Mouse (Mus musculus): ENCODE data around the gene Ubtf. TPM values are rescaled to one million over a fixed set of nuclear protein-coding genes. Genes with fewer than 3 reads are reported as not detected.

Gene Ubtf
- polyA plus RNA-seq, 1 experiment from 2014 or later = 50.9 TPM

GRCm38 (mm10) chr11:102333061-102333460, 13.5 kb upstream of the Ubtf start:
- Histone ChIP-seq H3K9me3 (replicated peaks) (no peaks in the 10 kb centered on the region), H3K4me3 (replicated peaks) (no peak overlapping the region), H3K4me1 (replicated peaks) (no peaks in the 10 kb centered on the region), H3K27me3 (peaks cover 52% of the 10 kb centered on the region), H3K9ac (no peak overlapping the region), H3K4me2 (no peak overlapping the region), H3K27ac (replicated peaks) (no peak overlapping the region), H3K36me3 (replicated peaks) (no peaks in the 10 kb centered on the region)
- ATAC-seq (ENCODE audit: insufficient read depth) = no peak

- Histone ChIP-seq H3K9me3 (replicated peaks) (no peaks in the 10 kb centered on the region), H3K4me1 (replicated peaks) (no peaks in the 10 kb centered on the region), H3K9ac (no peak overlapping the region), H3K4me3 (replicated peaks) (no peak overlapping the region), H3K27ac (replicated peaks) (no peak overlapping the region), H3K36me3 (replicated peaks) (no peaks in the 10 kb centered on the region), H3K4me2 (no peak overlapping the region), H3K27me3 (peaks cover 50% of the 10 kb centered on the region)
- 43% methylated on average over 4 of the region's 4 CpGs for WGBS (ENCODE audit: insufficient replicate concordance)
- no peak for ATAC-seq (ENCODE audit: insufficient read depth)
These were observed 12.3 kb upstream of the Ubtf start for GRCm38 (mm10) chr11:102331806-102332205.

- peaks cover 51% of the 10 kb centered on the region for H3K27me3 ChIP-seq
- WGBS (ENCODE audit: insufficient replicate concordance) = 56% methylated on average over 3 of the region's 3 CpGs
- H3K27ac ChIP-seq (replicated peaks) = no peak overlapping the region
- ATAC-seq (ENCODE audit: insufficient read depth) = no peak
- no peaks in the 10 kb centered on the region for H3K9me3 ChIP-seq (replicated peaks)
- no peak overlapping the region for H3K9ac ChIP-seq
- H3K36me3 ChIP-seq (replicated peaks) = no peaks in the 10 kb centered on the region
- H3K4me2 ChIP-seq = no peak overlapping the region
- no peaks in the 10 kb centered on the region for H3K4me1 ChIP-seq (replicated peaks)
- no peak overlapping the region for H3K4me3 ChIP-seq (replicated peaks)
These were observed 10.5 kb upstream of the Ubtf start for GRCm38 (mm10) chr11:102330039-102330438.

GRCm38 (mm10) chr11:102329518-102329917, 10.0 kb upstream of the Ubtf start:
- no peak for ATAC-seq (ENCODE audit: insufficient read depth)
- Histone ChIP-seq H3K4me2 (no peak overlapping the region), H3K27ac (replicated peaks) (no peak overlapping the region), H3K9ac (no peak overlapping the region), H3K36me3 (replicated peaks) (no peaks in the 10 kb centered on the region), H3K4me3 (replicated peaks) (no peak overlapping the region), H3K27me3 (peaks cover 51% of the 10 kb centered on the region), H3K4me1 (replicated peaks) (no peaks in the 10 kb centered on the region), H3K9me3 (replicated peaks) (no peaks in the 10 kb centered on the region)

GRCm38 (mm10) chr11:102327839-102328238, 8.3 kb upstream of the Ubtf start:
- 60% methylated on average over 7 of the region's 7 CpGs for WGBS (ENCODE audit: insufficient replicate concordance)
- no peak overlapping the region for H3K27ac ChIP-seq (replicated peaks)
- H3K9me3 ChIP-seq (replicated peaks) = no peaks in the 10 kb centered on the region
- H3K36me3 ChIP-seq (replicated peaks) = no peaks in the 10 kb centered on the region
- no peak overlapping the region for H3K4me2 ChIP-seq
- no peak for ATAC-seq (ENCODE audit: insufficient read depth)
- H3K4me3 ChIP-seq (replicated peaks) = no peak overlapping the region
- no peaks in the 10 kb centered on the region for H3K4me1 ChIP-seq (replicated peaks)
- no peak overlapping the region for H3K9ac ChIP-seq
- H3K27me3 ChIP-seq = peaks cover 65% of the 10 kb centered on the region

- Histone ChIP-seq H3K9ac (no peak overlapping the region), H3K27ac (replicated peaks) (no peak overlapping the region), H3K4me2 (no peak overlapping the region), H3K9me3 (replicated peaks) (no peaks in the 10 kb centered on the region), H3K36me3 (replicated peaks) (no peaks in the 10 kb centered on the region), H3K4me1 (replicated peaks) (no peaks in the 10 kb centered on the region), H3K27me3 (peaks cover 67% of the 10 kb centered on the region), H3K4me3 (replicated peaks) (no peak overlapping the region)
- no peak for ATAC-seq (ENCODE audit: insufficient read depth)
- WGBS (ENCODE audit: insufficient replicate concordance) = 53% methylated on average over 5 of the region's 5 CpGs
These were observed 7.7 kb upstream of the Ubtf start for GRCm38 (mm10) chr11:102327250-102327649.

GRCm38 (mm10) chr11:102323516-102323915, 4.0 kb upstream of the Ubtf start:
- peaks cover 19% of the 10 kb centered on the region for H3K4me1 ChIP-seq (replicated peaks)
- H3K36me3 ChIP-seq (replicated peaks) = no peaks in the 10 kb centered on the region
- WGBS (ENCODE audit: insufficient replicate concordance) = 60% methylated on average over 1 of the region's 1 CpGs
- H3K4me2 ChIP-seq = no peak overlapping the region
- ATAC-seq (ENCODE audit: insufficient read depth) = no peak
- no peaks in the 10 kb centered on the region for H3K9me3 ChIP-seq (replicated peaks)
- no peak overlapping the region for H3K4me3 ChIP-seq (replicated peaks)
- H3K27ac ChIP-seq (replicated peaks) = no peak overlapping the region
- no peak overlapping the region for H3K9ac ChIP-seq
- peaks cover 58% of the 10 kb centered on the region for H3K27me3 ChIP-seq

- H3K9ac ChIP-seq = no peak overlapping the region
These were observed 2.4 kb upstream of the Ubtf start for GRCm38 (mm10) chr11:102321931-102322330.

GRCm38 (mm10) chr11:102320686-102321005, 1.1 kb upstream of the Ubtf start:
- WGBS (ENCODE audit: insufficient replicate concordance) = 39% methylated on average over 10 of the region's 10 CpGs
- Histone ChIP-seq H3K9me3 (replicated peaks) (no peaks in the 10 kb centered on the region), H3K27me3 (peaks cover 34% of the 10 kb centered on the region), H3K4me1 (replicated peaks) (peaks cover 28% of the 10 kb centered on the region), H3K27ac (replicated peaks) (peak overlapping the region; percentile 97), H3K4me3 (replicated peaks) (peak overlapping the region; percentile 99), H3K9ac (peak overlapping the region; percentile 100), H3K36me3 (replicated peaks) (peaks cover 3% of the 10 kb centered on the region), H3K4me2 (peak overlapping the region; percentile 99)
- no peak for ATAC-seq (ENCODE audit: insufficient read depth)

More at GRCm38 (mm10) chr11:102321931-102322330, 2.4 kb upstream of the Ubtf start:
- no peak overlapping the region for H3K4me2 ChIP-seq
- no peak overlapping the region for H3K27ac ChIP-seq (replicated peaks)
- H3K4me3 ChIP-seq (replicated peaks) = no peak overlapping the region
- H3K27me3 ChIP-seq = peaks cover 46% of the 10 kb centered on the region
- H3K36me3 ChIP-seq (replicated peaks) = no peaks in the 10 kb centered on the region
- H3K9me3 ChIP-seq (replicated peaks) = no peaks in the 10 kb centered on the region
- ATAC-seq (ENCODE audit: insufficient read depth) = no peak
- H3K4me1 ChIP-seq (replicated peaks) = peaks cover 19% of the 10 kb centered on the region
- WGBS (ENCODE audit: insufficient replicate concordance) = 69% methylated on average over 6 of the region's 6 CpGs

- H3K36me3 ChIP-seq (replicated peaks) = peaks cover 8% of the 10 kb centered on the region
- no peak for ATAC-seq (ENCODE audit: insufficient read depth)
- peaks cover 34% of the 10 kb centered on the region for H3K27me3 ChIP-seq
- peak overlapping the region; percentile 100 for H3K9ac ChIP-seq
- H3K27ac ChIP-seq (replicated peaks) = peak overlapping the region; percentile 97
- H3K4me3 ChIP-seq (replicated peaks) = peak overlapping the region; percentile 99
- peaks cover 33% of the 10 kb centered on the region for H3K4me1 ChIP-seq (replicated peaks)
- peak overlapping the region; percentile 99 for H3K4me2 ChIP-seq
- 1% methylated on average over 38 of the region's 38 CpGs for WGBS (ENCODE audit: insufficient replicate concordance)
- no peaks in the 10 kb centered on the region for H3K9me3 ChIP-seq (replicated peaks)
These were observed 571 bp upstream of the Ubtf start for GRCm38 (mm10) chr11:102319941-102320685.

GRCm38 (mm10) chr11:102318576-102319409, 749 bp downstream of the Ubtf start:
- peaks cover 22% of the 10 kb centered on the region for H3K36me3 ChIP-seq (replicated peaks)
- H3K4me3 ChIP-seq (replicated peaks) = peak overlapping the region; percentile 99
- H3K9ac ChIP-seq = peak overlapping the region; percentile 100
- H3K27ac ChIP-seq (replicated peaks) = peak overlapping the region; percentile 97
- no peaks in the 10 kb centered on the region for H3K9me3 ChIP-seq (replicated peaks)
- peaks cover 43% of the 10 kb centered on the region for H3K4me1 ChIP-seq (replicated peaks)
- peak; percentile 40 for ATAC-seq (ENCODE audit: insufficient read depth)
- H3K4me2 ChIP-seq = peak overlapping the region; percentile 99
- H3K27me3 ChIP-seq = peaks cover 24% of the 10 kb centered on the region
- under 1% methylated on average over 74 of the region's 84 CpGs for WGBS (ENCODE audit: insufficient replicate concordance)
